Mouse (Mus musculus) midbrain, embryonic 12.5 days (tissue): ENCODE results near the gene Cdk10. TPM values are rescaled to one million over a fixed set of nuclear protein-coding genes. Genes with fewer than 3 reads are reported as not detected.

Source experiments
- ATAC-seq: fragments of 200-750 bp; cut with Nextera tagmentation; 2 replicates; pipeline ENCODE4 v1.8.0; 2017; ENCODE audit warnings: low read depth, moderate TSS enrichment, moderate library complexity; ENCODE audit not compliant: low FRiP score
- H3K27ac ChIP-seq: fragments of 300-500 bp; sonication (generic); replicated peaks from 2 replicates; pipeline ENCODE4 v1.5.1; 2016; ENCODE audit warnings: mild to moderate bottlenecking
- H3K27me3 ChIP-seq: fragments of 300-500 bp; sonication (generic); 2 replicates; pipeline ENCODE4 v1.6.1; 2016; ENCODE audit warnings: mild to moderate bottlenecking
- H3K36me3 ChIP-seq: fragments of 300-500 bp; sonication (generic); 2 replicates; pipeline ENCODE4 v1.6.1; 2016
- H3K4me1 ChIP-seq: fragments of 300-500 bp; sonication (generic); 2 replicates; pipeline ENCODE4 v1.6.1; 2016
- H3K4me2 ChIP-seq: fragments of 300-500 bp; sonication (generic); replicated peaks from 2 replicates; pipeline ENCODE4 v1.6.1; 2016; ENCODE audit warnings: mild to moderate bottlenecking, moderate library complexity
- H3K4me3 ChIP-seq: fragments of 300-500 bp; sonication (generic); 2 replicates; pipeline ENCODE4 v1.5.1; 2016; ENCODE audit warnings: mild to moderate bottlenecking
- H3K9ac ChIP-seq: fragments of 300-500 bp; sonication (generic); replicated peaks from 2 replicates; pipeline ENCODE4 v1.6.1; 2016; ENCODE audit warnings: mild to moderate bottlenecking, moderate library complexity
- H3K9me3 ChIP-seq: fragments of 300-500 bp; sonication (generic); 2 replicates; pipeline ENCODE4 v1.6.1; 2016; ENCODE audit warnings: mild to moderate bottlenecking
- WGBS: fragments of 180-500 bp; shearing (Covaris S2); methylation state at CpG from one replicate; pipeline ENCODE4 v1.1.7; 2016; 5-methylcytosine and 5-hydroxymethylcytosine counted together
- polyA plus RNA-seq: library from polyadenylated mRNA; unstranded; fragments of >200 nt; fragmentation: Nextera tagmentation; extraction: Ambion mirVana; gene quantifications from 2 replicates; pipeline ENCODE4 v1.2.1, GENCODE M21; 2016

Cdk10 gene
- polyA plus RNA-seq, 1 experiment from 2014 or later, result 34.1 TPM

DNA sequence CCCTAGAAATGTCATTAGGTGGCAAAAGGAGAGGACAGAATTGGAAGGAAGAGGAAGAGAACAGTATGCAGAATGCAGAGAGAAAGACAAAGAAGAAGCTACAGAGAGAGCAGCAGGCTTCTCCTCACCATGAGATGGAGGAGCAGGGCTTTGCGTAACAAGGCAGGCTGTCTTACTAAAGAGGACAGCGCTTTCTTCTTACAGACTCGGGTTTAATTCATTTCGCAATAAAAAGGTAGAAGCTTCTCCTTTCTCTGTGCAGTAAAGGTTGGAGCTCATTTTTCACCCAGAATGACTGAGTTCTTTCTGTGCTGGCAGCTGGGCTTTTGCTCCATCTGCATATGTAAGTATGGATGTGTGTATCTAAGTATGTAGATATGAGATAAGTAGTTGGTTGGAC, 55.2 kb downstream of the Cdk10 start:
- no peak for ATAC-seq
- Histone ChIP-seq H3K9ac (no peak overlapping the region), H3K4me3 (no peak overlapping the region), H3K4me1 (no peaks in the 10 kb centered on the region), H3K36me3 (peaks cover 23% of the 10 kb centered on the region), H3K4me2 (no peak overlapping the region), H3K9me3 (no peaks in the 10 kb centered on the region), H3K27me3 (no peaks in the 10 kb centered on the region), H3K27ac (no peak overlapping the region)
- WGBS, result 91% methylated on average over 4 of the region's 4 CpGs

DNA sequence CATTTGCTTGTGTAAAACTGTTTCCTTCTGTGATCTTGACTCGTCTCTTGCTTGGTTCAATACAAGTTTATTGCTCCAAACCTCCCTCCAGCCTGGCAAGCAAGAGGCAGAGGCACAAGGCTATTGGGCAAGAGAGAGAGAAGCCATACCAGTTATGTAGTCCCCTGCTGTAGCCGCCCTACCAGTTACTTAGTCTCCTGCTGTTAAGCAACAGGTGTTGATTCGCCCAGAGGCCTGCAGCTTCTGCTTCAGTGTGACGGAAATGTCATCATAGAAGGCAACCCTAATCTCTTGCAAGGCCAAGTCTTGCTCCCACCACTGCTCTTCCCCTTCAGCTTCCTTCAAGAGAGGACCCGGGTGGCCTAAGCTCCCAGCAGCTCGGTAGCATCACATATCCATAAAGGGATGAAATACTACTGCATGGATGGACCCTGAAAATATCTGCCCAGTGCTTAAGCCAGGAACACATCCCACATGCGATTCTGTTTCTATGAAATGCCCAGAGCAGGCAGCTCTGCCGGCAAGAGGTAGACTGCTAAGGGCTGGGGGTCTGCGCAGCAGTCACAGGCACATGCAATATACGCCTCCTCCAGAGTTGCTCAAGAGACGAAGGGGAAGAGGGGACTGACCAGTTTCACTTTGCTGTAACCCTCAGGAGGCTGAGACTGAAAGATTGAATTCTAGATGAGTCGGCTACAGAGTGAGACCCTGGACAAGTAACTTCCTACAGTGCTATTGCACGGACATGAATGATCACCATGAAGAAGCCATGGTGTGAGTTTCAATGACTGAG, 55.9 kb downstream of the Cdk10 start:
- Histone ChIP-seq H3K4me2 (no peak overlapping the region), H3K27me3 (no peaks in the 10 kb centered on the region), H3K9ac (no peak overlapping the region), H3K4me1 (no peaks in the 10 kb centered on the region), H3K9me3 (no peaks in the 10 kb centered on the region), H3K4me3 (no peak overlapping the region), H3K27ac (no peak overlapping the region), H3K36me3 (peaks cover 23% of the 10 kb centered on the region)
- WGBS, result 88% methylated on average over 13 of the region's 13 CpGs
- ATAC-seq, result no peak

Other genes starting within 250 kb of the Cdk10 start
- 64.9 and 66.5 TPM in 2 replicates for gene Ankrd11, start 182.6 kb upstream of the Cdk10 start, polyA plus RNA-seq
- 58.7 and 67.9 TPM in 2 replicates for gene Spg7, start 161.9 kb upstream of the Cdk10 start, polyA plus RNA-seq
- 1,023 and 1,075 TPM in 2 replicates for gene Rpl13, start 122.5 kb upstream of the Cdk10 start, polyA plus RNA-seq
- gene Cpne7, start 107.5 kb upstream of the Cdk10 start, polyA plus RNA-seq, result 0.45 and 0.60 TPM in 2 replicates
- 2.3 and 2.6 TPM in 2 replicates for gene Sult5a1, start 66.5 kb upstream of the Cdk10 start, polyA plus RNA-seq
- 0.56 TPM in 2 replicates for gene Dpep1, start 38.6 kb upstream of the Cdk10 start, polyA plus RNA-seq
- 158 and 171 TPM in 2 replicates for gene Chmp1a, start 12.1 kb upstream of the Cdk10 start, polyA plus RNA-seq
- gene Spata33, start 12.0 kb upstream of the Cdk10 start, polyA plus RNA-seq, result 5.9 and 6.5 TPM in 2 replicates
- 2.4 and 2.8 TPM in 2 replicates for gene Spata2l, start 11.4 kb downstream of the Cdk10 start, polyA plus RNA-seq
- gene Zfp276, start 29.4 kb downstream of the Cdk10 start, polyA plus RNA-seq, result 28.2 and 29.3 TPM in 2 replicates
- 39.3 and 43.7 TPM in 2 replicates for gene Vps9d1, start 29.5 kb downstream of the Cdk10 start, polyA plus RNA-seq
- gene Fanca, start 93.7 kb downstream of the Cdk10 start, polyA plus RNA-seq, result 29.6 and 31.6 TPM in 2 replicates
- gene Spire2, start 107.9 kb downstream of the Cdk10 start, polyA plus RNA-seq, result 27.7 and 28.6 TPM in 2 replicates
- gene Tcf25, start 148.9 kb downstream of the Cdk10 start, polyA plus RNA-seq, result 202 and 232 TPM in 2 replicates
- gene Mc1r, start 182.3 kb downstream of the Cdk10 start, polyA plus RNA-seq, result 0.09 and 0.24 TPM in 2 replicates
- 1,098 and 1,155 TPM in 2 replicates for gene Tubb3, start 186.6 kb downstream of the Cdk10 start, polyA plus RNA-seq
- gene Def8, start 198.7 kb downstream of the Cdk10 start, polyA plus RNA-seq, result 37.3 and 44.0 TPM in 2 replicates